Mouse (Mus musculus): ENCODE results near the gene Gid8.

GRCm38 (mm10) chr2:180724585-180725413, 14.9 kb downstream of the Gid8 start, which contains the start of gene Slc17a9:
- TF ChIP-seq MAX (IDR thresholded peaks at IDR 0.05; ENCODE audit: low read length): peak; percentile 84
- no peak for TF ChIP-seq USF2 (IDR thresholded peaks at IDR 0.05; ENCODE audit: borderline replicate concordance in 1 of 2, insufficient read depth in 1 of 2, low read depth in 1 of 2, low read length in 2 of 2)
- TF ChIP-seq POLR2A (IDR thresholded peaks at IDR 0.05; ENCODE audit: control insufficient read depth in 1 of 2, insufficient read depth in 1 of 2, low read depth in 1 of 2, low read length in 2 of 2, poor library complexity in 1 of 2): peak in 1 of 2 experiments; percentile 53; a peak in 2 of 4 replicates
- TF ChIP-seq CTCF (IDR thresholded peaks at IDR 0.05 in 2 of 3, conservative IDR thresholded peaks at IDR 0.05 in 1 of 3; ENCODE audit: control insufficient read depth in 1 of 3, insufficient read depth in 1 of 3, low read depth in 2 of 3, low read length in 3 of 3, poor library complexity in 1 of 3, severe bottlenecking in 1 of 3): no peak
- no peak for TF ChIP-seq CHD1 (IDR thresholded peaks at IDR 0.05; ENCODE audit: low read depth, low read length)
- TF ChIP-seq SIN3A (IDR thresholded peaks at IDR 0.05; ENCODE audit: low read length): peak; percentile 72
- TF ChIP-seq KAT2A (conservative IDR thresholded peaks at IDR 0.05; ENCODE audit: low read depth, low read length): no peak
- TF ChIP-seq TBP (IDR thresholded peaks at IDR 0.05; ENCODE audit: low read depth, low read length): no peak
- 0 out of 2 replicates have a peak, but pooled peaks have one; percentile 29 for TF ChIP-seq ELF1 (IDR thresholded peaks at IDR 0.05; ENCODE audit: low read depth, low read length)
- TF ChIP-seq MYB (IDR thresholded peaks at IDR 0.05; ENCODE audit: low read depth, low read length): no peak
- no peak for TF ChIP-seq E2F4 (IDR thresholded peaks at IDR 0.05; ENCODE audit: borderline replicate concordance, low read depth, low read length)
- TF ChIP-seq GABPA (IDR thresholded peaks at IDR 0.05; ENCODE audit: low read depth, low read length): no peak
- TF ChIP-seq POLR2AphosphoS2 (IDR thresholded peaks at IDR 0.05; ENCODE audit: low read length): peak; percentile 26

Data from MEL (cell line).